Mouse (Mus musculus): ENCODE data around the gene Gpx4. TPM values are rescaled to one million over a fixed set of nuclear protein-coding genes. Genes with fewer than 3 reads are reported as not detected.

Gene Gpx4
- polyA plus RNA-seq, 1 experiment from 2014 or later, result 531 TPM

DNA sequence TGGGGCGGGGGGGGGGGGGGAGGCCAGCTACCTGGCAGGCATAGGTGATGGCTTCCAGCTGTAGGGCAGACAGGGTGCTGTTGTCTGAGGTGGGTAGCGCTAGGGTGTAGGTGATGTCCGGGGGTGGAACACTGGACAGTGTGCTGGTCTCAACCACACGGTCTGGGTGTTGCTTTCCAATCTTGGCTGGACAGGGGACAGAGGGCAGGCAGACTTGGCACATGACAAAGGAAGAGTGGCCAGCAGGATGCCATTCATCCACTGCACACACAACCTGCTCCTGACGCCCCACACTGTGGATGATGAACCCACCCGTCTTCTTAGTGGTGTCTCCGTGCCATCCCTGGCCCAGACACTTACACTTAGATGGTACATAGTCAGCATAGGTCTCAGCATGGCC, 22.3 kb downstream of the Gpx4 start:
- Histone ChIP-seq H3K27me3 (no peaks in the 10 kb centered on the region), H3K9ac (no peak overlapping the region), H3K27ac (no peak overlapping the region), H3K4me2 (no peak overlapping the region), H3K36me3 (peaks cover 32% of the 10 kb centered on the region), H3K9me3 (no peaks in the 10 kb centered on the region), H3K4me1 (replicated peaks) (peaks cover 10% of the 10 kb centered on the region), H3K4me3 (no peak overlapping the region)
- no peak for ATAC-seq (ENCODE audit: low FRiP score)
- 92% methylated on average over 6 of the region's 7 CpGs for WGBS

DNA sequence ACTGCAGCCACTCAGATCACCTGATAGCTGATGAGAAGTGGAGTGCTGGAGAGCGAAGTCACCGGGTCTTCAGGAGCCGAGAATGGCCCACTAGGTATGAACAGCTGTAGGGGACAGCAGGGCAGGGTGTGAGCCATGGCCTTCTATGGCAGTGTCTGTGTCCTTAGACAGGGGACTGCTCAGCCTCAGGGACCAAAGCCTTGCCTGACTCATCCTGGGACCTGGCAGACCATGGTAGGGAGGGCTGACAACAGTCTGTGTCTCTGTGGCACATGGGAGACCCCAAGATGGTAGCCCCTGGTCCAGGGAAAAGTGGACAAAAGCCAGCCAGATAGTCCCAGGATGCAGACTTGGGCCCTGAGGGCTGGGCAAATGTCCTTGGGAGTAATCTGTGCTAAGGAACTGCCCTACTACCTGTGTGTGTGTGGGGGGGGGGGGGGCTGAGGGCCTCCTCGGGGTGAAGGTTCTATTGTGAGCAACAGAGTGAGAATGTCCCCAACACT, 23.0 kb downstream of the Gpx4 start:
- Histone ChIP-seq H3K9ac (no peak overlapping the region), H3K4me2 (no peak overlapping the region), H3K4me3 (no peak overlapping the region), H3K36me3 (peaks cover 25% of the 10 kb centered on the region), H3K27ac (no peak overlapping the region), H3K9me3 (no peaks in the 10 kb centered on the region), H3K4me1 (replicated peaks) (peaks cover 12% of the 10 kb centered on the region), H3K27me3 (no peaks in the 10 kb centered on the region)
- ATAC-seq (ENCODE audit: low FRiP score), result no peak
- 92% methylated on average over 4 of the region's 4 CpGs for WGBS

DNA sequence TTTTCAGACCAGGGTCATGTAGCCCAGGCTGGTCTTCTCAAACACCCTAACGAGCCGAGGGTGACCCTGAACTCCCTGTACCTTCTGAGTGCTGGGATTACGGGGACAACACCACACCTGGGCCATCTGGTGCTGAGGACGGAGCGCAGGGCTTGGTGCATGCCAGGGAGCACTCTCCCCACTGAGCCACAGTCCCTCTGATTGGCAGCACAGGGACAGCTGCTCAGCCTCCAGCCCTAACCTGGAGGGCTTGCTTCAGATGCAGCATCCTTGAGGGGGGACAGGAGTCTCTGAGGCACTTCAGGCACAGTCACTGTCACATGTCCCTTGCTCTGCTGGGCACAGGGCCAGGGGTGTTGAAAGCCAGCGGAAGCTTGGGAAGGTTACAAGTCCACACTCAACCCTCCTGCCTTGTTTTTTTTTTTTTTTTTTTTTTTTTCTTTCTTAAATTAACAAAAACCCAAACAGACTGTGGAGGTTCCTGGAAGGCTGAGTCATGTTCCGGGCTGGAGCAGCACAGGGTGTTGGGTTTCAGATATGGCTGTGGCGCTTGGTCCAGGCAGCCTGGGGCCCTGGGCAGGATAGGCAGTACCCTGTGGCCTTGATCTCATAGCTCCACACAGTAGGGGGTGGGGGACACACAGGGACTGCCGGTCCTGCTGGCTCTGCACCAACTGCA, 24.0 kb downstream of the Gpx4 start:
- no peak overlapping the region for H3K4me2 ChIP-seq
- peak overlapping the region; percentile 14 for H3K27ac ChIP-seq
- H3K9me3 ChIP-seq, result no peaks in the 10 kb centered on the region
- no peak overlapping the region for H3K4me3 ChIP-seq
- H3K36me3 ChIP-seq, result peaks cover 21% of the 10 kb centered on the region
- ATAC-seq (ENCODE audit: low FRiP score), result no peak
- no peaks in the 10 kb centered on the region for H3K27me3 ChIP-seq
- WGBS, result 65% methylated on average over 9 of the region's 9 CpGs
- peaks cover 22% of the 10 kb centered on the region for H3K4me1 ChIP-seq (replicated peaks)
- H3K9ac ChIP-seq, result peak overlapping the region; percentile 20; the same call in 1 of the 2 replicates

DNA sequence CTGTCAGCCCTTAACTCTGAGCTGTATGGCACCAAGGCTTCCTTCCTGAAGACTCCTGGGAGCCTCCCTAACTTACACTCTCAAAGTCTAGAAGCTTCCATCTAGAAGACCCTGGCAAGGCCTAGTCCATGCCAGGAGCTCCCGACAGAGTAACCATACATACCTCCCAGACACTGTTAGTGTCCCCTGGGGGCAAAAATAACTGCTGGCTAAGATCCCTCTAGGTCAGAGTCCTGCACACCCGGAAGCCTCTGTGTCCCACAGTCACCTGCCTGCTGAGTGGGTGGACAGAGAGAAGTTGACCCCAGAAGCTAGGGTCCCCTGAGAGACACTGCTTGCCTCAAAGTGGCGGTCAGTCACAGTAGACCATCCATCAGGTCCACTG, 24.5 kb downstream of the Gpx4 start:
- peak overlapping the region; percentile 14; the same call in 1 of the 2 replicates for H3K27ac ChIP-seq
- no peak for ATAC-seq (ENCODE audit: low FRiP score)
- H3K36me3 ChIP-seq, result peaks cover 19% of the 10 kb centered on the region
- H3K9ac ChIP-seq, result peak overlapping the region; percentile 20; the same call in 1 of the 2 replicates
- peaks cover 22% of the 10 kb centered on the region for H3K4me1 ChIP-seq (replicated peaks)
- H3K9me3 ChIP-seq, result no peaks in the 10 kb centered on the region
- no peak overlapping the region for H3K4me3 ChIP-seq
- H3K27me3 ChIP-seq, result no peaks in the 10 kb centered on the region
- 82% methylated on average over 3 of the region's 3 CpGs for WGBS
- H3K4me2 ChIP-seq, result no peak overlapping the region

DNA sequence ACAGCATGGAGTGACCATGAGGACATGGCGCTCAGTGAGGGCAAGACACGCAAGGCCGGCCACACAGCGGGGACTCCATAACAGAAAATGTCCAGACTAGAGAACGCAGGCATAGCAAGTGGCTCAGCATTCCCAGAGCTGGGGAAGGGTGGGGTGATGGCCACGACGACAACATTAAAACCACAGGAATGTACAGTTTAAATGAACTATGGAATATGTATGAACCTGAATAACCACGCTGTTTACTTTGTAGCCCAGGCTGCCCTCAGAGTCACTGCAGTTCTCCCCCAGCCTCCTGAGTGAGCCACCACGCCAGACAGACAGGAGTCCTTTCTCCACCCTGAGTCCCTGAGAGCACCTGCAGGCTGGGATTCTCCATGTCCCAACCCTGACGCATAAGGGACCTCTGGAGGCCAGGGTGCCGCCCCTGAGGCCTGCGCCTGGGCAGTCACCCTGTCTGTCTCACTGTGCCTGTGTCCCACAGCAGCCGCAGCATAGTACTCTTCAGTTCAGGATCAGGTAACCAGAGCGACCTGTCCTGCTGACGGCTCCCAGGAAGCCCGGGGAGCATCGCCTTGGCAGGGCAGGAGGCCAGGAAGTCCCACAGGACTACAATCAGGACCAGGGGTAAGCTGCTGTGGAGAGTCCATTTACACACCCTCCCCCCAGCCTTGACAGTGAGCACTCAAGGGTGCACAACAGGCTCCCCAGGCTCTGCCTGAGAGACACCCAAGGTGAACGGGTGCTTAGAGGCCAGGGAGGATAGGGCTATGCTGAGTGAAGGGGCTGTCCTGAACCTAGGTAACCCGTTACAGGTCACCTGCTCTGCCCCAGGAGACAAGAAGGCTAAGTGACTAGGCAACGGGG, 25.9 kb downstream of the Gpx4 start:
- Histone ChIP-seq H3K27me3 (no peaks in the 10 kb centered on the region), H3K4me1 (replicated peaks) (peaks cover 22% of the 10 kb centered on the region)
- WGBS, result 82% methylated on average over 20 of the region's 20 CpGs

DNA sequence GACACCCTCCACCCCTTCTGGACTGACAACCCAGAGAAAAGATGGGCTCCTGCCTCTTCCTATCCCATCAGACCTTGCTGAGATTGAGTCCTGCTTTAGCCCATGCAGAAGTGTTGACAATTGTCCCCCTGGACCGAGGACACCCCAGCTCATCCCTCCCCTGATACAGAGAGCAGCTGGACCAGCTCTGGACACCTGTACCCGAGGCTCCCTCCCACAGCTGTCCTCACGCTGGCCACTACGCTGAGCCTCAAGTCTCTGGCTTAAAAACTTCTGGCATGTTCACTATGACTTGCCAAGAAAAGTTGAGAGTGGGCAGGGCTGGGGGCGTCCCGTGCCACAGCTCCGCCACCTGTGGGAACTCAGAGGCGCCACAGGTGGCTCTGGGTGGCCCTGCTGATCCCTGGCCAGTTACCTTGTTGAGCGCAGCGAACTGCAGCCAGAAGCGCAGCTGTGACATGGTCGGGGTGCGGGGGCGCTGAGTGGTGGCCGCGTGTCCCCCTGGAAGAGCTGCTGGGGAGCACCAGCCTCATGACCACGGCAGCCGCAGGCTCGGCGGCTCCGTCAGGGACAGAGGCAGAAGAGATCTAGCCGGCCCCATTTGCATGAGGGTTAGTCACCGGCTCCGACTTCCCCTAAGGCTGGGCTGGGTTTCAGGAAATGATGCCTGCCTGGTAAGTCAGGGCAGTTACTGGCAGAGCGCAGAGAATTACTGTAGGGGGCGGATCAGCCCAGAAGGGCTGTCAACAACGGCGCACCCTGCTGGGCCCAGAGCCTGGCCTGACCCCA, 28.0 kb downstream of the Gpx4 start:
- Histone ChIP-seq H3K4me3 (no peak overlapping the region), H3K27me3 (no peaks in the 10 kb centered on the region), H3K27ac (no peak overlapping the region), H3K4me1 (replicated peaks) (peaks cover 22% of the 10 kb centered on the region), H3K9me3 (no peaks in the 10 kb centered on the region), H3K4me2 (peak overlapping the region; percentile 34), H3K36me3 (peaks cover 30% of the 10 kb centered on the region), H3K9ac (peak overlapping the region; percentile 40)
- no peak for ATAC-seq (ENCODE audit: low FRiP score)
- WGBS, result 24% methylated on average over 25 of the region's 28 CpGs

More for the DNA sequence above, 25.9 kb downstream of the Gpx4 start:
- Histone ChIP-seq H3K36me3 (peaks cover 13% of the 10 kb centered on the region), H3K9me3 (no peaks in the 10 kb centered on the region), H3K9ac (0 out of 2 replicates have a peak overlapping the region, but pooled peaks have one; percentile 35), H3K27ac (no peak overlapping the region), H3K4me2 (no peak overlapping the region), H3K4me3 (no peak overlapping the region)
- no peak for ATAC-seq (ENCODE audit: low FRiP score)

DNA sequence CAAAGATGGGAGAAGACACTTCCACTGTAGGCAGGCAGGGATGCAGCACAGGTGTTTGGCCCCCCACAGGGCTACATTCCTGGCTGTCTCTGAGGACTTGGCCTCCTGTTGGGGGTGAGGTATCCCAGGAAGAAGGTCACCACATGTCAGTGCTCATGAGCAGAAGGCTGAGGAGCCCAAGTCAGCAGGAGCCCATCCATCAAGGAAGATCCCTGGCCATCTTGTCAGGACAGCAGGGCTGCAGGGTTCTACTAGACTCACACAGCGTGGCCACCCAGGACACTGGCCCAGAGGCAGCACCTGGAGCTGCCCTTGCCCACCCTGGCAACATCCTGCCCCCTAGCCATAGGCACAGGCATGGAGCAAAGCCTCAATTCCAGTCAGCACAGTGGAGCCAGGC, 29.0 kb downstream of the Gpx4 start:
- peaks cover 18% of the 10 kb centered on the region for H3K4me1 ChIP-seq (replicated peaks)
- WGBS, result 48% methylated on average over 1 of the region's 1 CpGs
- H3K9ac ChIP-seq, result no peak overlapping the region
- no peak overlapping the region for H3K4me3 ChIP-seq
- H3K27me3 ChIP-seq, result no peaks in the 10 kb centered on the region
- H3K36me3 ChIP-seq, result peaks cover 39% of the 10 kb centered on the region
- ATAC-seq (ENCODE audit: low FRiP score), result no peak
- H3K27ac ChIP-seq, result no peak overlapping the region
- no peaks in the 10 kb centered on the region for H3K9me3 ChIP-seq
- no peak overlapping the region for H3K4me2 ChIP-seq

DNA sequence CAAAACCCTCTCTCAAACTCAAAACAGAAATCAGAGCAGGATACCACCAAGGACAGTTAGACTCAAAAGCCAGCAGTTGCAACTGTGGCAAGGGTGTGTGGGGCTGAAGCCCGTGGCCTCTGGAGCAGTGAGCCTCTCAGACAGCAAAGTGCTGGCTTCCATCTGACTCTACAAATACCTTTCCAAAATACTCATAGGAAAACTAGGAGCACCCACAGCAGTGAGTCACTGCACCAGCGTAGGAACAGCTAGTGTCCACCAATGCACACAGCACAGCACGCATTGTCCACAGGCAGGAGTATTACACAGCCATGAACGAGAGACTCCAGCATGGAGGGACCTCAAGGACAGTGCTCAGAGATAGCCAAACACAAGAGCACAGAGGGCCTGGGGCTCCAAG, 29.4 kb downstream of the Gpx4 start:
- Histone ChIP-seq H3K9me3 (no peaks in the 10 kb centered on the region), H3K4me3 (no peak overlapping the region), H3K27me3 (no peaks in the 10 kb centered on the region), H3K4me1 (replicated peaks) (peaks cover 15% of the 10 kb centered on the region), H3K4me2 (no peak overlapping the region), H3K9ac (no peak overlapping the region), H3K27ac (no peak overlapping the region), H3K36me3 (peaks cover 44% of the 10 kb centered on the region)
- ATAC-seq (ENCODE audit: low FRiP score), result no peak
- WGBS, result 97% methylated on average over 4 of the region's 4 CpGs

DNA sequence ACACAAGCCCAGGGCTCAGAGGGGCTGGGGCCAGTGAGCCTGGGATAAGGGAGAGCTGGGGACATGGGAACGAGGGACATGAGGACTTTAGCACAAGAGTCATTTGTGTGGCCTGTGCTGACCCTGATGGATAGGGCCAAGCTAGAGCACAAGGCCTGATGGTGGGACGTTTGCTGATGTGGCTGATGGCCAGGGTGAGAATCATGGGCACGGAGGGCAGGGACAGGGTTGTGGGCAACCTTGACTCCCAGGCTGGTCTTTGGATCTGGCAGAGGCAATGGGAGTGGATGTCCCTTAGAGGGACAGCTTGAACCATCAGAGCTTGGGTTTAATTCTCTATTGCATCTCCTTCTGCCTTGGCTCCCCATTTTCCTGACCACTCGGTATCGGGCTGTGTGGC, 30.3 kb downstream of the Gpx4 start:
- Histone ChIP-seq H3K9ac (no peak overlapping the region), H3K4me2 (no peak overlapping the region), H3K4me3 (no peak overlapping the region), H3K27ac (no peak overlapping the region), H3K4me1 (replicated peaks) (peaks cover 11% of the 10 kb centered on the region), H3K27me3 (no peaks in the 10 kb centered on the region), H3K36me3 (peaks cover 46% of the 10 kb centered on the region), H3K9me3 (no peaks in the 10 kb centered on the region)
- 94% methylated on average over 5 of the region's 5 CpGs for WGBS
- no peak for ATAC-seq (ENCODE audit: low FRiP score)

DNA sequence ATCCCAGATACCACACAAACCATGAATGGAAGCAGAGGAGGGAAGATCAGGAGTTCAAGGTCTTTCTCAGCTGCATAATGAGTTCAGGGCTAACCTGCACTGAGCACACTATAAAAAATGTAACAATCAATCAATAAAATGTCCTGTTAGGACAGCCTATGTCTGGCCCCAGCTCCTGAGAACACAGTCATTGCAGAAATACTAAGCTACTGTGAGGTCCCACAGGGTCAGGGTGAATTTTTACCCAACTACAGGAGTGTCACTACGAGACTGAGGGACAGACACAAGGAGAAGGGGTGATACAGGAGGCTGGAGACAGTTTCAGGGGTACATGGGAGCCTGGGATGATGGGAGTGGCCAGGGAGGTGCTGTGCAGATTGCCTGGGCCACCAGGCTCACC, 31.4 kb downstream of the Gpx4 start:
- H3K9me3 ChIP-seq, result no peaks in the 10 kb centered on the region
- H3K4me3 ChIP-seq, result no peak overlapping the region
- peaks cover 55% of the 10 kb centered on the region for H3K36me3 ChIP-seq
- ATAC-seq (ENCODE audit: low FRiP score), result no peak
- 92% methylated on average over 1 of the region's 1 CpGs for WGBS
- no peaks in the 10 kb centered on the region for H3K27me3 ChIP-seq
- H3K9ac ChIP-seq, result no peak overlapping the region
- H3K4me2 ChIP-seq, result no peak overlapping the region
- no peak overlapping the region for H3K27ac ChIP-seq
- peaks cover 11% of the 10 kb centered on the region for H3K4me1 ChIP-seq (replicated peaks)

DNA sequence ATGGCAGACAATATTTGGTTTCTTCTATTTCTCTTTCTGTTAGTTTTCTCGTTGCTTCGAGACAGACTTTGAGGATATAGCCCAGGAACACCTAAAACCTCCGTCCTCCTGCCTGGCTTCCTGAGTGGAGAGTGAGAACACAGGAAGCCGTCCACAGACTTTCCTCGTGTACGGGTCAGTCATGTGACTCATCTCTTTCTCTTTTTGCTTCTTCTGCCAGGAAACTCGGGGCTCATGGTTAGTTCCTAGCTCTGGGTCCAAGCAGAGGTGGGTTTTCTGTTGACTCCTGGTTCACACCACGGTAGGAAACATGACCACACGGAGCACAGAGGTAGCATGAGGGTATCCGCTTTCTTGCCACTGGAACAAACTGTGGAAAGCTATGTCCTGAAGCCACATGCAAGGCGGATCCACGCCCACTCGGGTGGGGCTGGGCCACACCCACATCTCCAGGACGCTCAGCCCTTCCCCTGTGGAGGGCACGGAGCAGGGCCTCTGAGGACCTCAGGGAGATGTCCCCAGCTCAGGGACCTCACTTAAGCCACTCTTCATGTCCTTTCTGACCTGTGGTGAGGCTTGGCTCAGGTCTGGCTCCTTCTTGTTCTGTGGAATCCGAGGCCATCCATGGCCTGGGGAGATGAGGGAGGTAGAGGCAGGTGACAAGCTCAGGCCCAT, 33.6 kb downstream of the Gpx4 start:
- Histone ChIP-seq H3K27me3 (no peaks in the 10 kb centered on the region), H3K4me1 (replicated peaks) (peaks cover 4% of the 10 kb centered on the region; the same call in 1 of the 2 replicates), H3K4me2 (no peak overlapping the region), H3K9ac (no peak overlapping the region), H3K27ac (no peak overlapping the region), H3K9me3 (no peaks in the 10 kb centered on the region), H3K36me3 (peaks cover 76% of the 10 kb centered on the region), H3K4me3 (no peak overlapping the region)
- no peak for ATAC-seq (ENCODE audit: low FRiP score)
- WGBS, result 87% methylated on average over 16 of the region's 16 CpGs
